Mouse (Mus musculus) kidney, embryonic 15.5 days (tissue): ENCODE measurements at regions not wholly inside any gene's neighbourhood (a gene's known extent, or its start where the extent isn't known, plus 50 kb on each side); places are given as distances from the start of the nearest gene placed in this dataset.

ENCODE experiments used
- ATAC-seq: fragments of 200-750 bp; cut with Nextera tagmentation; replicated peaks from 2 replicates; pipeline ENCODE4 v1.8.0; 2017; ENCODE audit warnings: moderate TSS enrichment; ENCODE audit not compliant: low FRiP score
- H3K27ac ChIP-seq: fragments of 300-500 bp; sonication (generic); 2 replicates; pipeline ENCODE4 v1.5.1; 2015; ENCODE audit warnings: mild to moderate bottlenecking, inconsistent platforms
- H3K27me3 ChIP-seq: fragments of 300-500 bp; sonication (generic); 2 replicates; pipeline ENCODE4 v1.6.1; 2015; ENCODE audit warnings: inconsistent platforms
- H3K36me3 ChIP-seq: fragments of 300-500 bp; sonication (generic); 2 replicates; pipeline ENCODE4 v1.6.1; 2015; ENCODE audit warnings: inconsistent platforms
- H3K4me1 ChIP-seq: fragments of 300-500 bp; sonication (generic); 2 replicates; pipeline ENCODE4 v1.6.1; 2015; ENCODE audit warnings: inconsistent platforms
- H3K4me2 ChIP-seq: fragments of 300-500 bp; sonication (generic); 2 replicates; pipeline ENCODE4 v1.6.1; 2015; ENCODE audit warnings: moderate library complexity, mild to moderate bottlenecking, inconsistent platforms
- H3K4me3 ChIP-seq: fragments of 300-500 bp; sonication (generic); replicated peaks from 2 replicates; pipeline ENCODE4 v1.5.1; 2015; ENCODE audit warnings: mild to moderate bottlenecking, inconsistent platforms
- H3K9ac ChIP-seq: fragments of 300-500 bp; sonication (generic); 2 replicates; pipeline ENCODE4 v1.6.1; 2015; ENCODE audit warnings: mild to moderate bottlenecking, inconsistent platforms
- H3K9me3 ChIP-seq: fragments of 300-500 bp; sonication (generic); replicated peaks from 2 replicates; pipeline ENCODE4 v1.6.1; 2016; ENCODE audit warnings: inconsistent platforms
- WGBS: fragments of 180-500 bp; shearing (Covaris S2); methylation state at CpG from one replicate; pipeline ENCODE4 v1.1.7; 2015; ENCODE audit warnings: mixed read lengths; 5-methylcytosine and 5-hydroxymethylcytosine counted together

- Histone ChIP-seq H3K4me2 (no peak overlapping the region), H3K9me3 (no peaks in the 10 kb centered on the region), H3K27ac (no peak overlapping the region), H3K36me3 (no peaks in the 10 kb centered on the region), H3K4me1 (peaks cover 20% of the 10 kb centered on the region), H3K4me3 (no peak overlapping the region), H3K9ac (no peak overlapping the region), H3K27me3 (no peaks in the 10 kb centered on the region)
- ATAC-seq: no peak
- 83% methylated on average over 4 of the region's 4 CpGs for WGBS
Measured at GRCm38 (mm10) chr9:22999181-22999580, 223.7 kb upstream of the Bmper start.

- Histone ChIP-seq H3K27ac (no peak overlapping the region), H3K27me3 (no peaks in the 10 kb centered on the region), H3K4me1 (peaks cover 29% of the 10 kb centered on the region), H3K4me3 (no peak overlapping the region), H3K9ac (no peak overlapping the region), H3K36me3 (no peaks in the 10 kb centered on the region), H3K4me2 (no peak overlapping the region), H3K9me3 (no peaks in the 10 kb centered on the region)
- ATAC-seq: no peak
- WGBS: 73% methylated on average over 3 of the region's 3 CpGs
Measured at GRCm38 (mm10) chr9:23000200-23000599, 222.7 kb upstream of the Bmper start.

- Histone ChIP-seq H3K36me3 (no peaks in the 10 kb centered on the region), H3K4me1 (peaks cover 53% of the 10 kb centered on the region), H3K27ac (no peak overlapping the region), H3K27me3 (no peaks in the 10 kb centered on the region; the same call in 1 of the 2 replicates), H3K4me2 (no peak overlapping the region), H3K4me3 (no peak overlapping the region), H3K9me3 (no peaks in the 10 kb centered on the region), H3K9ac (no peak overlapping the region)
- 46% methylated on average over 14 of the region's 14 CpGs for WGBS
- no peak for ATAC-seq
Measured at GRCm38 (mm10) chr9:23003195-23004061, 219.4 kb upstream of the Bmper start.

- no peak overlapping the region for H3K9ac ChIP-seq
- H3K27me3 ChIP-seq: peaks cover 2% of the 10 kb centered on the region; the same call in 1 of the 2 replicates
- H3K4me3 ChIP-seq: no peak overlapping the region
- H3K4me1 ChIP-seq: peaks cover 58% of the 10 kb centered on the region
- H3K36me3 ChIP-seq: no peaks in the 10 kb centered on the region
- no peak overlapping the region for H3K4me2 ChIP-seq
- H3K9me3 ChIP-seq: no peaks in the 10 kb centered on the region
- 21% methylated on average over 7 of the region's 7 CpGs for WGBS
- ATAC-seq: 0 out of 2 replicates have a peak, but pooled peaks have one; percentile 13
- H3K27ac ChIP-seq: peak overlapping the region; percentile 24; the same call in 1 of the 2 replicates
Measured at GRCm38 (mm10) chr9:23005005-23005404, 217.9 kb upstream of the Bmper start.

GRCm38 (mm10) chr9:23009462-23010183, 213.3 kb upstream of the Bmper start:
- ATAC-seq: 0 out of 2 replicates have a peak, but pooled peaks have one; percentile 26
- Histone ChIP-seq H3K9me3 (no peaks in the 10 kb centered on the region), H3K27ac (no peak overlapping the region), H3K4me1 (peaks cover 56% of the 10 kb centered on the region), H3K4me2 (peak overlapping the region; percentile 35), H3K36me3 (no peaks in the 10 kb centered on the region), H3K4me3 (0 out of 2 replicates have a peak overlapping the region, but pooled peaks have one; percentile 5), H3K27me3 (peaks cover 4% of the 10 kb centered on the region; the same call in 1 of the 2 replicates), H3K9ac (no peak overlapping the region)
- 14% methylated on average over 24 of the region's 24 CpGs for WGBS

- no peak for ATAC-seq
Measured at GRCm38 (mm10) chr9:23011316-23011959, 211.4 kb upstream of the Bmper start.

GRCm38 (mm10) chr9:23012130-23012529, 210.7 kb upstream of the Bmper start:
- no peak overlapping the region for H3K4me2 ChIP-seq
- whole genome bisulfite sequencing: 16% methylated on average over 5 of the region's 5 CpGs
- no peak overlapping the region for H3K27ac ChIP-seq
- peaks cover 31% of the 10 kb centered on the region for H3K4me1 ChIP-seq
- peak; percentile 70 for ATAC-seq
- peaks cover 4% of the 10 kb centered on the region; the same call in 1 of the 2 replicates for H3K27me3 ChIP-seq
- H3K9ac ChIP-seq: no peak overlapping the region
- H3K9me3 ChIP-seq: no peaks in the 10 kb centered on the region
- no peaks in the 10 kb centered on the region for H3K36me3 ChIP-seq
- no peak overlapping the region for H3K4me3 ChIP-seq

More at GRCm38 (mm10) chr9:23011316-23011959, 211.4 kb upstream of the Bmper start:
- Histone ChIP-seq H3K9ac (no peak overlapping the region), H3K4me2 (no peak overlapping the region), H3K9me3 (no peaks in the 10 kb centered on the region), H3K36me3 (no peaks in the 10 kb centered on the region), H3K27ac (0 out of 2 replicates have a peak overlapping the region, but pooled peaks have one; percentile 2), H3K27me3 (peaks cover 4% of the 10 kb centered on the region; the same call in 1 of the 2 replicates), H3K4me1 (peaks cover 38% of the 10 kb centered on the region), H3K4me3 (no peak overlapping the region)
- 38% methylated on average over 7 of the region's 7 CpGs for WGBS

GRCm38 (mm10) chr9:23016733-23017132, 206.1 kb upstream of the Bmper start:
- 95% methylated on average over 1 of the region's 1 CpGs for WGBS
- H3K4me3 ChIP-seq: no peak overlapping the region
- no peak overlapping the region for H3K4me2 ChIP-seq
- H3K9me3 ChIP-seq: no peaks in the 10 kb centered on the region
- no peak overlapping the region for H3K27ac ChIP-seq
- peaks cover under 1% of the 10 kb centered on the region; the same call in 1 of the 2 replicates for H3K4me1 ChIP-seq
- H3K9ac ChIP-seq: no peak overlapping the region
- no peak for ATAC-seq
- H3K27me3 ChIP-seq: no peaks in the 10 kb centered on the region
- H3K36me3 ChIP-seq: no peaks in the 10 kb centered on the region

GRCm38 (mm10) chr9:23024061-23024460, 198.8 kb upstream of the Bmper start:
- no peak overlapping the region for H3K4me3 ChIP-seq
- no peaks in the 10 kb centered on the region for H3K27me3 ChIP-seq
- WGBS: 93% methylated on average over 5 of the region's 5 CpGs
- no peaks in the 10 kb centered on the region for H3K9me3 ChIP-seq
- H3K27ac ChIP-seq: no peak overlapping the region
- no peak overlapping the region for H3K9ac ChIP-seq
- peaks cover 11% of the 10 kb centered on the region for H3K4me1 ChIP-seq
- H3K36me3 ChIP-seq: no peaks in the 10 kb centered on the region
- no peak overlapping the region for H3K4me2 ChIP-seq
- no peak for ATAC-seq

GRCm38 (mm10) chr9:23025247-23025646, 197.6 kb upstream of the Bmper start:
- H3K27ac ChIP-seq: no peak overlapping the region
- no peak for ATAC-seq
- WGBS: 92% methylated on average over 8 of the region's 8 CpGs

GRCm38 (mm10) chr9:23027377-23028313, 195.2 kb upstream of the Bmper start:
- Histone ChIP-seq H3K4me3 (no peak overlapping the region), H3K4me2 (no peak overlapping the region), H3K36me3 (no peaks in the 10 kb centered on the region), H3K27me3 (no peaks in the 10 kb centered on the region), H3K4me1 (peaks cover 34% of the 10 kb centered on the region), H3K27ac (peak overlapping the region; percentile 69), H3K9ac (no peak overlapping the region), H3K9me3 (no peaks in the 10 kb centered on the region)
- WGBS: 41% methylated on average over 9 of the region's 9 CpGs
- ATAC-seq: peak; percentile 84

More at GRCm38 (mm10) chr9:23025247-23025646, 197.6 kb upstream of the Bmper start:
- no peaks in the 10 kb centered on the region for H3K9me3 ChIP-seq
- H3K4me2 ChIP-seq: no peak overlapping the region
- H3K36me3 ChIP-seq: no peaks in the 10 kb centered on the region
- H3K27me3 ChIP-seq: no peaks in the 10 kb centered on the region
- peaks cover 23% of the 10 kb centered on the region for H3K4me1 ChIP-seq
- no peak overlapping the region for H3K4me3 ChIP-seq
- no peak overlapping the region for H3K9ac ChIP-seq
